Mouse (Mus musculus) bone marrow, adult 2 months (tissue): ENCODE measurements around the gene Sec13.

Source experiments
- CTCF ChIP-seq: fragments of 200-500 bp; IDR thresholded peaks from 2 replicates; pipeline ENCODE4 v1.5.1; 2011; ENCODE audit warnings: low read length, control low read depth; ENCODE audit not compliant: control insufficient read depth, insufficient read depth
- POLR2A ChIP-seq: fragments of 200-500 bp; IDR thresholded peaks from 2 replicates; pipeline ENCODE4 v1.6.1; 2011; ENCODE audit warnings: low read depth, mild to moderate bottlenecking, control low read depth, low read length, borderline replicate concordance; ENCODE audit not compliant: control insufficient read depth

GRCm38 (mm10) chr6:113693377-113693776, 47.2 kb downstream of the Sec13 start:
- TF ChIP-seq CTCF = no peak
- no peak for TF ChIP-seq POLR2A
